Mouse (Mus musculus) liver, embryonic 13.5 days (tissue): ENCODE results near the gene Cbfb. TPM values are rescaled to one million over a fixed set of nuclear protein-coding genes. Genes with fewer than 3 reads are reported as not detected.
A peak's percentile ranks its signal among the peaks of the same experiment; 100 is the strongest.
"Not testable (repeated sequence)": the region's sequence is repeated elsewhere in the genome, so short reads cannot be mapped to it uniquely, and the experiment has no call there.

ENCODE experiments used
- ATAC-seq: fragments of 200-750 bp; cut with Nextera tagmentation; 2 replicates; pipeline ENCODE4 v1.8.0; 2017; ENCODE audit warnings: low read depth, mild to moderate bottlenecking, moderate number of reproducible peaks, moderate library complexity
- DNase-seq: peaks from one replicate; pipeline ENCODE4 v3.0.0; 2022
- H3K27ac ChIP-seq: fragments of 300-500 bp; sonication (generic); 2 replicates; pipeline ENCODE4 v1.5.1; 2015; ENCODE audit warnings: moderate library complexity, mild to moderate bottlenecking, inconsistent platforms
- H3K27me3 ChIP-seq: fragments of 300-500 bp; sonication (generic); 2 replicates; pipeline ENCODE4 v1.6.1; 2015; ENCODE audit warnings: mild to moderate bottlenecking, inconsistent platforms
- H3K36me3 ChIP-seq: fragments of 300-500 bp; sonication (generic); 2 replicates; pipeline ENCODE4 v1.6.1; 2015; ENCODE audit warnings: mild to moderate bottlenecking, inconsistent platforms
- H3K4me1 ChIP-seq: fragments of 300-500 bp; sonication (generic); replicated peaks from 2 replicates; pipeline ENCODE4 v1.6.1; 2015; ENCODE audit warnings: inconsistent platforms
- H3K4me2 ChIP-seq: fragments of 300-500 bp; sonication (generic); 2 replicates; pipeline ENCODE4 v1.6.1; 2015; ENCODE audit warnings: inconsistent platforms, mild to moderate bottlenecking, moderate library complexity
- H3K4me3 ChIP-seq: fragments of 300-500 bp; sonication (generic); replicated peaks from 2 replicates; pipeline ENCODE4 v1.5.1; 2015; ENCODE audit warnings: mild to moderate bottlenecking, inconsistent platforms
- H3K9ac ChIP-seq: fragments of 300-500 bp; sonication (generic); 2 replicates; pipeline ENCODE4 v1.6.1; 2015; ENCODE audit warnings: mild to moderate bottlenecking, inconsistent platforms
- H3K9me3 ChIP-seq: fragments of 300-500 bp; sonication (generic); replicated peaks from 2 replicates; pipeline ENCODE4 v1.6.1; 2016; ENCODE audit warnings: inconsistent platforms
- WGBS: fragments of 180-500 bp; shearing (Covaris S2); methylation state at CpG from one replicate; pipeline ENCODE4 v1.1.7; 2015; ENCODE audit not compliant: insufficient replicate concordance; 5-methylcytosine and 5-hydroxymethylcytosine counted together
- polyA plus RNA-seq: library from polyadenylated mRNA; unstranded; fragments of >200 nt; fragmentation: Nextera tagmentation; extraction: Ambion mirVana; gene quantifications from 2 replicates; pipeline ENCODE4 v1.2.1, GENCODE M21; 2015

Gene Cbfb
- polyA plus RNA-seq, 1 experiment from 2014 or later = 8.9 TPM

GRCm38 (mm10) chr8:105225272-105225593 lies 54.8 kb downstream of the Cbfb start:
- H3K9ac ChIP-seq = peak overlapping the region; percentile 94
- peak overlapping the region; percentile 91 for H3K4me3 ChIP-seq
- DNase-seq (no peak), ATAC-seq (no peak)
- H3K27ac ChIP-seq = peak overlapping the region; percentile 89
- no peaks in the 10 kb centered on the region for H3K36me3 ChIP-seq
- no peaks in the 10 kb centered on the region for H3K27me3 ChIP-seq
- WGBS = under 1% methylated on average over 27 of the region's 27 CpGs
- H3K4me2 ChIP-seq = peak overlapping the region; percentile 82
- H3K9me3 ChIP-seq = no peaks in the 10 kb centered on the region
- H3K4me1 ChIP-seq = peaks cover 34% of the 10 kb centered on the region

GRCm38 (mm10) chr8:105225917-105226316 lies 55.4 kb downstream of the Cbfb start:
- WGBS = 12% methylated on average over 6 of the region's 6 CpGs
- H3K4me2 ChIP-seq = peak overlapping the region; percentile 82
- no peaks in the 10 kb centered on the region for H3K9me3 ChIP-seq
- peak; percentile 4 for DNase-seq
- peak overlapping the region; percentile 89 for H3K27ac ChIP-seq
- H3K4me1 ChIP-seq = peaks cover 34% of the 10 kb centered on the region
- no peaks in the 10 kb centered on the region for H3K36me3 ChIP-seq
- no peaks in the 10 kb centered on the region for H3K27me3 ChIP-seq
- H3K9ac ChIP-seq = peak overlapping the region; percentile 94
- no peak for ATAC-seq
- H3K4me3 ChIP-seq = peak overlapping the region; percentile 91

DNA sequence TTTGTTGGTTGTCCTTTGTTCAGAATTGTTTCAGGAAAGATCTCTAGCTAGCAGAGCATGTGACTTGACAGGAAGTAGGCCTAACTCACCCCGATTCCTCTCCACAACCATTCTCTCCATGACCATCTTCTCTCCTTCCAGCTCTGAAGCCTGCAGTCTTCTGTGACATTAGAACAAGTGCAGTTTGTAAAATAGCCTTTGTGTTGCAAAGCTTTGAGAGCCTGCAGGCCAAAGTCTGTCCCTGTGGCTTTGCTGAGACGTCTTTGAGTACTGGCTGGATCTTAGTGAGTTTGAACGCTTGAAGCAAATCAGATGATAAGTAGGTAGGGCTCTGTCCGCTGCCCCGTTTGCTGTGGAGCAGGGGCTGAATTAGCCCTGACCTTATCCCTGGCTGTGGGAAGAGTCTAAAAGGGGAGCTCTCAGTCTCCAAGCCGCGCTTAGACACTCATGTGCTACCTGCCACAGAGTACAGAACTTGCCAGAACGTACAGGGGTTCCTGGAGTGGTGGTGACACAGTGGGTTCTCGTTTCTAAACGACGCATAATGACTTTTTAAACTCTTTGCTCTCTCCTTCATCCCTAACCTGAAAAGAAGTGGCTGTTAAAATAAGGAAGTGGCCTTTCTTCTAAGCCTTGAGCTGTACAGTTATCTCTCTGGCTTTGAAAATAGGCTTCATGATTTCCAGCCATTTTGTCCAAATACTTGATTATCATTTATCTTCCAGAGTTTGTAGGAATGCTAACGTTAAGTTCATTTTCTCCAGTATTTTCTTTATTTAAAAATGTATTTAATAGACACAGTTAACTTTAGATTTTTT lies 61.2 kb downstream of the Cbfb start:
- no peak for DNase-seq

GRCm38 (mm10) chr8:105232321-105232693 lies 61.8 kb downstream of the Cbfb start:
- not testable (repeated sequence) for H3K4me3 ChIP-seq, H3K9ac ChIP-seq, ATAC-seq, H3K4me2 ChIP-seq, H3K27ac ChIP-seq, H3K27me3 ChIP-seq, H3K9me3 ChIP-seq, DNase-seq
- 71% methylated on average over 4 of the region's 4 CpGs for WGBS
- Histone ChIP-seq H3K4me1 (peaks cover 41% of the 10 kb centered on the region), H3K36me3 (peaks cover 28% of the 10 kb centered on the region)

More for the DNA sequence above, 61.2 kb downstream of the Cbfb start:
- WGBS = 71% methylated on average over 12 of the region's 12 CpGs
- Histone ChIP-seq H3K36me3 (peaks cover 28% of the 10 kb centered on the region), H3K27ac (no peak overlapping the region), H3K4me2 (no peak overlapping the region), H3K27me3 (no peaks in the 10 kb centered on the region), H3K9me3 (no peaks in the 10 kb centered on the region), H3K9ac (no peak overlapping the region), H3K4me3 (no peak overlapping the region), H3K4me1 (peaks cover 46% of the 10 kb centered on the region)
- no peak for ATAC-seq

DNA sequence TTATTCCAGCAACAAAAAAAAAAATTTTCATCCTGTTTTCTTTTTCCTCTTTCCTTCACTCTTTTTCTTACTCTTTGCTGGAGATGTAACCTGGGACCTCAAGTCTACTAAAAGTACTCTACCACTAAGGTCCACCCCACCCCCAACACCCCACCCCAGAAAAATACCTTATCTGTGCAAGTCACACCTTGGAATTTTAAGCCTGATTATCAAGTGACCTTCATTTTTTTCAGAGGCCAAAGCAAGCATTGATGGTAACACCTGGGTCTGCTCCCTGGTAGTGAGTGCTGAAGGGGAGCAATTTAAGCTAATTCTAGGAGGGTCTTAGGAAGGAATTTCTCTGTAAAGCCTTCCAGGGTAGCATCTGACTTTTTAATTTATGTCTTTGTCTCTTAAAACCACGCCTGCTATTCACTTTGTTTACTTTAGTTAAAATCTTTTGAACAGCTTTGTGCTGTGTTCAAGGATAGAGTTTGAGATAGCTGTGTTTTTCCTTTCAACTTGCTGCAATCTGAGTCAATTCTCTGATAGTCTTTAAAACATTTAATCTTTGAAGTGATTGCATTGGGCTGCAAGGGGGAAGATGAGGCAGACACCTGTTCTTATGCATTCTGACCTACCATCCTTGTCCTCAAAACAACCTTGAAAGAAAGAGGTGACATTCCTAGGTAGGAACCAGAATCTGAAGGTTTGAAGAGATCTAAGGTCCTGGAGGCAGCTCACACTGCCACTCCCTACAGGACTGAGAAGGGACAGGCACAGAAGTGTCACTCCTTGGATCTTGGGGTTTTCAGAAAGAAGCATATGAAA lies 62.9 kb downstream of the Cbfb start:
- ATAC-seq = peak; percentile 68
- Histone ChIP-seq H3K4me3 (no peak overlapping the region), H3K27ac (peak overlapping the region; percentile 1; the same call in 1 of the 2 replicates), H3K27me3 (no peaks in the 10 kb centered on the region), H3K9me3 (no peaks in the 10 kb centered on the region), H3K9ac (peak overlapping the region; percentile 27; the same call in 1 of the 2 replicates), H3K4me2 (peak overlapping the region; percentile 42), H3K36me3 (peaks cover 28% of the 10 kb centered on the region), H3K4me1 (peaks cover 36% of the 10 kb centered on the region)
- WGBS = 54% methylated on average over 1 of the region's 1 CpGs
- DNase-seq = no peak

GRCm38 (mm10) chr8:105235206-105235605 lies 64.7 kb downstream of the Cbfb start:
- DNase-seq = no peak
- H3K4me1 ChIP-seq = peaks cover 33% of the 10 kb centered on the region
- H3K36me3 ChIP-seq = peaks cover 47% of the 10 kb centered on the region

DNA sequence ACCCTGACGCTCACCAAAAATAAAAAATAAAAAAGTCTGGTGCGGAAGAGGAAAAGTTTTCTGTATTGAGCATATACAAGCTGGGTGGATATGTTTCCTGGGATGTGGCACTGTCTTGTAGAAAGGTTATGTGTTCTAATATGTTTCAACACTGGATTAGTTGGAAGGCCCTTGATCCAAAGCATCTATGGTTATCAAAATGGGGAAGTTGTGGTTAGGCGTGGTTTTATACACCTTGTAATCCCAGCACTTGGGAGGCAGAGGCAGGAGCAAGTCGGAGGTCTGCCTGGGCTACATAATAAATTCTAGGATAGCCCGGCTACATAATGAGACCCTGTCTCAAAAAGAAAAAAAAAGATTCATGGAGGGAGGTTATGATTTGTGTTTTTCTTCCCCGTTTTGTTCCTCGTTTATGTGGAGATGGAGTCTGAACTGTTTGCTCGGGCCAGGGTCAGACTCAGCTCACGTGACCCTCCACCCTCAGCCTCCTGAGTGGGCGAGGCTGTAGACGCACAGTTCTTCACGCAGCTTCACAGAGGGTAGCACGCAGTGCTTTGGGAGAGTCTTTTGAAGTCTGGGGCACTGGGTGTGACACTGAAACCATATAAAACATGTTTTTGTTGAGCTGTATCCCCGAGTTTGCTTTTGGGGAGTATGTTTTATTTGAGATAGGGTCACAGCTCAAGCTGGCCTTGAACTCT lies 67.1 kb downstream of the Cbfb start:
- Histone ChIP-seq H3K36me3 (peaks cover 62% of the 10 kb centered on the region), H3K4me1 (peaks cover 18% of the 10 kb centered on the region), H3K9me3 (no peaks in the 10 kb centered on the region), H3K4me2 (no peak overlapping the region), H3K27ac (no peak overlapping the region), H3K9ac (no peak overlapping the region), H3K4me3 (no peak overlapping the region), H3K27me3 (no peaks in the 10 kb centered on the region)
- DNase-seq (no peak), ATAC-seq (no peak)
- 74% methylated on average over 14 of the region's 14 CpGs for WGBS

More at GRCm38 (mm10) chr8:105235206-105235605, 64.7 kb downstream of the Cbfb start:
- 76% methylated on average over 1 of the region's 1 CpGs for WGBS
- no peak overlapping the region for H3K4me3 ChIP-seq
- no peak overlapping the region for H3K4me2 ChIP-seq
- ATAC-seq = no peak
- no peaks in the 10 kb centered on the region for H3K27me3 ChIP-seq
- no peak overlapping the region for H3K9ac ChIP-seq
- no peaks in the 10 kb centered on the region for H3K9me3 ChIP-seq
- no peak overlapping the region for H3K27ac ChIP-seq

- Histone ChIP-seq H3K36me3 (peaks cover 59% of the 10 kb centered on the region), H3K4me3 (no peak overlapping the region), H3K4me1 (peaks cover 3% of the 10 kb centered on the region; the same call in 1 of the 2 replicates), H3K4me2 (no peak overlapping the region), H3K27me3 (no peaks in the 10 kb centered on the region), H3K27ac (no peak overlapping the region), H3K9me3 (no peaks in the 10 kb centered on the region), H3K9ac (no peak overlapping the region)
- ATAC-seq (no peak), DNase-seq (no peak)
- WGBS = 94% methylated on average over 7 of the region's 7 CpGs
These were observed 70.5 kb downstream of the Cbfb start for GRCm38 (mm10) chr8:105241016-105241415.

- no peak overlapping the region for H3K4me2 ChIP-seq
- H3K4me1 ChIP-seq = peaks cover 37% of the 10 kb centered on the region
- no peak overlapping the region for H3K9ac ChIP-seq
- ATAC-seq = no peak
- H3K4me3 ChIP-seq = no peak overlapping the region
- H3K9me3 ChIP-seq = no peaks in the 10 kb centered on the region
- H3K27ac ChIP-seq = no peak overlapping the region
- 85% methylated on average over 6 of the region's 6 CpGs for WGBS
- peaks cover 67% of the 10 kb centered on the region for H3K36me3 ChIP-seq
- peaks cover 15% of the 10 kb centered on the region; the same call in 1 of the 2 replicates for H3K27me3 ChIP-seq
- no peak for DNase-seq
These were observed 81.5 kb downstream of the Cbfb start for GRCm38 (mm10) chr8:105251954-105252353.

GRCm38 (mm10) chr8:105252680-105253537 lies 82.4 kb downstream of the Cbfb start:
- ATAC-seq (no peak), DNase-seq (no peak)
- H3K27me3 ChIP-seq = peaks cover 21% of the 10 kb centered on the region
- H3K27ac ChIP-seq = no peak overlapping the region
- WGBS = 53% methylated on average over 10 of the region's 10 CpGs
- H3K4me2 ChIP-seq = no peak overlapping the region
- no peak overlapping the region for H3K4me3 ChIP-seq
- no peaks in the 10 kb centered on the region for H3K9me3 ChIP-seq
- no peak overlapping the region for H3K9ac ChIP-seq
- peaks cover 37% of the 10 kb centered on the region for H3K4me1 ChIP-seq
- peaks cover 58% of the 10 kb centered on the region for H3K36me3 ChIP-seq
